Mouse (Mus musculus) right cerebral cortex, postnatal 36 days (tissue): Measurements from ENCODE around the gene Anapc16.
"Not testable (repeated sequence)": the region's sequence is repeated elsewhere in the genome, so short reads cannot be mapped to it uniquely, and the experiment has no call there.

Experiments
- DNase-seq, 2 experiments: peaks; one replicate each; pipeline ENCODE4 v3.0.0; 2022; ENCODE audit warnings: low spot score in 2 of 2, mixed read lengths in 1 of 2

Gene Anapc16

DNA sequence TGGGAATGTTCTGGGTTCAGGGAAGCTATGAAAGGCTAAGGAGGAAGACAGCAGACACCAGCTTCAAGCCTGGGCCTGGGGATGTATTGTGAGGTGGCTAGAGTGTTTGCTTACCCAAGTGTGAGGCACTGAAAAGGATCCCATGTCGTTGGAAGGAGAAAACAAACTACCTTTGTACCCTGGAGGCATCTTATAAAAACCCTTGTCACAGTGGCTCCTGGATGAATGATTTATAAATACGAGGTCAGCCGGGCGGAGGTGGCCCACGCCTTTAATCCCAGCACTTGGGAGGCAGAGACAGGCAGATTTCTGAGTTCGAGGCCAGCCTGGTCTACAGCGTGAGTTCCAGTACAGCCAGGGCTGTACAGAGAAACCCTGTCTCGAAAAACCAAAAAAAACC is 1.3 kb downstream of the Anapc16 start:
- DNase-seq, result not testable (repeated sequence)

- DNase-seq, result no peak
Observed at GRCm38 (mm10) chr10:59999057-59999456, 3.9 kb downstream of the Anapc16 start.

GRCm38 (mm10) chr10:59997591-59997990 is 5.3 kb downstream of the Anapc16 start:
- DNase-seq, result no peak

GRCm38 (mm10) chr10:59995889-59996288 is 7.0 kb downstream of the Anapc16 start:
- DNase-seq, result no peak

- DNase-seq, result not testable (repeated sequence)
Observed at GRCm38 (mm10) chr10:59993813-59994212, 9.1 kb downstream of the Anapc16 start.

DNA sequence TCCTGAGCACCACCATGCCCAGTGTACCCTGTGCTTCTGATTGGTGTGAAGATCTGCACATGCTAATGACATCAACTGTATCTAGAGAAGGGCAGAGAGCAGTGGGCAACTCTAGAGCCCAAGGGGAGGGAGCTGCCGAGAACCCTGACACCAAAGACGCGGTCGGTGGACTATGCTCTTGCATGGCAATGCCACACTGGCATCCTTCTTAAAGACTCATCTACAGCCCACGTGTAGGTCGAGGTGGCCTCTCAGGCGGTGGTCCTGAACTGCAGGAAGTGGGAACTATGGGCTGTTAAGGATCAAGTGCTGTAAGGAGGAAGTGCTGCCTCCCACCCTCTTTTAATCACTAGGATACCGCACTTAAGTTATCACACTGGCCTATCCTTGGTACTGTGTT is 10.9 kb downstream of the Anapc16 start:
- no peak for DNase-seq

DNA sequence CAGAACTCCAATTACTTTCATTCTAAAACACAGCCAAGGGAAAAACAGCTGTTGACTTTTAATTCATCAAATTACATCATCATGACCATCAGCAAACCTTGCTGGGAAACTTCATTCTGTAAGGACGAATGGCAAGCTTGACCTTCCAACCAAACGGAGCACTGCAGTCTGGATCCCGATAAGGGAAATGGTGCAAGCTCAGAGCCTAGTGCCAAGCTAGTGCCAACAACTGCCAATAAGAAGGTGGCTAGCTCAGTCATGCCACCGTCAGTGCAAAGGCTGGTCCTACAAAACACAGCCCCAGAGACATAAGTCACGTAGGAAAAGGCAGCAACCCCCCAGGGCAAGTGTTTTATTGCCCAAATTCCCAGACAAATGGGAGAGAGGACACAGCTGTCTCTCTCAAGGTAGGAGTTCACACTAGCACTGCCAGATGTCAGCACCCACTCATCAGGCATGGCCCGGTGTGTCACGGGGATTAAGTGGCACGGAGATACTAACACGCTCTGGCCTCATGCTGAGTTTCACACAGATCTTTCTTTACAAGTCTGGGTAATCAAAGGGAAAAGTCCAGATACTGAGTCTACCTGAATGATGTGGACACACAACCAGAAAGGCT is 11.6 kb downstream of the Anapc16 start:
- no peak for DNase-seq

- no peak for DNase-seq
Observed at GRCm38 (mm10) chr10:59990393-59990792, 12.5 kb downstream of the Anapc16 start.

DNA sequence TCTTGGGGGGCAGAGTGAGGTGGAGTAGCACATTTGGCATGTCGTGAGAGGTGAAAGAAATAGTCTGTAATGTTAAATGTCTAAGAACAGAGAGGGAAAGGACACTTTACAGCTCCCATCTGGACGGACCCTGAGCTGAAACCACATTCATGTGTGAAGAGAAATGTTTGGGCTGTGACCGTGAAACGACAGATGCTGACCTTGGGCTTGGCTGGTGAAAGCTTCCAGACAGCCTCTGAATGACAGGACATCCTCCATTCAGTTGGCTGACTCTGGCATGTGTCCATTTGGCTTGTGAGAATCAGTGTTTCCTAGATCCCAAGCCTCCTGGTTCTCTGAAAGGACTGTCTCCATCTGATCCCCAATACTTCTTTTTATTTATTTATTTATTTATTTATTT is 14.9 kb downstream of the Anapc16 start:
- no peak for DNase-seq

GRCm38 (mm10) chr10:59982379-59982873 is 20.5 kb downstream of the Anapc16 start:
- DNase-seq, result no peak

GRCm38 (mm10) chr10:59981792-59982191 is 21.1 kb downstream of the Anapc16 start:
- DNase-seq, result no peak

DNA sequence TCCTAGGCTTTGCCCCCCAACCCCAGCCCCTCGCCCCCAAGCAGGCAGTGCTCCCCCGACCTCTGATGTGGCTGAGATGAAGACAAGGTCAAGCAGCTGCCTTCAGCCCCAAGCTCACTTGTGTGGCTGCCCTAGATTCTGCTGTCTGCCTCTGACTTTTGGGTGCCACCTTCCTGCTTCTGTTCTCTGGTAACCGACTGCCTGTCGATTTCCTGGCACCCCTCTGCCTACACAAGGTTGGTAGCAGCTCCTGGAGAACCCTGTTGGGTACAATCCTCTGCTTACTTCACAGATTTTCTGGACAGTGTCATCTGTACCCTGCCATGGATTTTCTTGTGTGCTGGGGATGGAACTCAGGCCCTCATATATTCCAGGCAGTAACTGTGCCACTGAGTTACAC is 21.6 kb downstream of the Anapc16 start:
- DNase-seq, result no peak

GRCm38 (mm10) chr10:59980815-59981244 is 22.1 kb downstream of the Anapc16 start:
- DNase-seq, result no peak

DNA sequence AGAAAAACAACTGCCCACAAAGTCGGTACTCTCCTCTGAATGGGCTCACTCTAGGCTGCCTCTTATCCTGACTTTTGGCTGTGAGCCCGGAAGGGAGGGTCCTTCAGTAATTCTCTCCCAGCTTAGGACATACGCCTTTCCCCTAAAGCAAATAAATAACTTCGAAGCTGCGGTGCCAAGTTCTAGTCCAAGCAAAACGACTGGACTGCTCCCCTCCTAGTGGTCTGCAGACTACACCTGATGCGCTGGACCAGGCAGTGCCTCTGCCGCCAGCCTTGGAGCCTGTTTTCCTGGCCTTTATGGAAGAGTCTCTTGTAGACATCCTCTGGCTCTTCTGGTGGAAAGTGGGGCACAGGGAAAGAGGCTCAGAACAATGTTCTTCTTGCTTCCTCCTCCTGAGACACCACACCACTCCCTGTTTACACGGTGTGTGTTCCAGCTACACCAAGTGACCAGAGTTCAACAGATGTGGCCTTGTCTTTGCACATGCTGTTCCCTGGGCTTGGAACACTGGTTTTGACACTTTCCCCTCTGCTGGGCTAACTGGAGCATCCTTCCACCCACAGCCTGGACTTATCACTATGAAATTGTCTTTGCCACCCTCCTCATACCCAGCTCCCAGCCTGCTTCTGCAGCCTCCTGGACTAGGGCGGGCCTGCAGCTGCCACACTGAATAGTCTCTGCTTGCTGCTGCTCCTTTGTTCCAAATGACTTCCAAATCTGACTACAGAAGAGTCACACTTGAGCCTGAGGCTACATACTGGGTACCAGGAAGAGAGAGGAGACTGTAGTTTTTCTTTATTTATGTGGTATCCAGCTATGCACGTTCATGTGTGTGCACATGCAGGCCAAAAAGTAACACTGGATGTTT is 23.8 kb downstream of the Anapc16 start:
- DNase-seq, result no peak

GRCm38 (mm10) chr10:59978401-59978800 is 24.5 kb downstream of the Anapc16 start:
- no peak for DNase-seq

GRCm38 (mm10) chr10:59977715-59978343 is 25.1 kb downstream of the Anapc16 start:
- DNase-seq, result no peak

- no peak for DNase-seq
Observed at GRCm38 (mm10) chr10:59977141-59977540, 25.8 kb downstream of the Anapc16 start.

- DNase-seq, result no peak
Observed at GRCm38 (mm10) chr10:59974786-59975185, 28.1 kb downstream of the Anapc16 start.

DNA sequence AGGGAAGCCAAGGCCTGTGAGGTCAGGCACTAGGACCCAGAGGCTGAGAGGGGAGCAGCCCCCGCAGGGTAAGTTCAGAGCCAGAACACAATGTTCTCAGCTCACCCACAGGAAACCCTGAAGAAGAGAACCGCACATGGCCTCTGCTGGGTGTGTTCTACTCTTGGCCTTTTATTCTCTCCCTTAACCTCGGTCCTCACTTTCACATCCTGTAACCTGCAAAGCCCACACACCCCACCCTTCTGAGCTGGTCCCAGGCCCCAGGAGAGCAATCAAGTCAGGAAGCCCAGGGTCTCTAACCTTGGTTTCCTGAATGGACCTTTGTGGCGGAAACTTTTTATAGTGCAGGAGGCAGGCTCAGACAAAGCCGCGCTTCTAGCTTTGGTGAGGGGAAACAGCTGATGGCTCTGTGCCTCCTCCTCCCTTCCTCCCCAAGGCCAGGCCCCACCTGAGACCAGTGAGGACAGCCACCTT is 28.7 kb downstream of the Anapc16 start:
- peak; percentile 62 to 75 for DNase-seq

DNA sequence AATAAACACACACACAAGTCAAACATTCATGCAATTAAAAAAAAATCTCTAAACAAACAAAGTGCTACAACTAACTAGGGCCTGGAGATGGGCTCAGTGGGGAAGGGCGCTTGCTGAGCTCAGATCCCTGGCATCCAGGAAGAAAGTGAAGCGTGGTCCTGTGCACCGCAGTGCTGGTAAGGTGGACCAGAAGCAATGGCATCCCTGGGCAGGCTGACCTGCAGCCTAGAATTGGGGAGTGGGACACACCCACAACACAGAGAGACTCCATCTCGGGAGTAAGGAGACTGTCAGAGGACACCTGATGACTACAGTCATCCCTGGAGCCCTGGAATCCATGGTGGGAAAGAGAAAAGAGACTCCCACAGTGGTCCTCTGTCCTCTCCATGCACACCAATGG is 29.5 kb downstream of the Anapc16 start:
- no peak for DNase-seq

GRCm38 (mm10) chr10:59972999-59973398 is 29.9 kb downstream of the Anapc16 start:
- no peak for DNase-seq

DNA sequence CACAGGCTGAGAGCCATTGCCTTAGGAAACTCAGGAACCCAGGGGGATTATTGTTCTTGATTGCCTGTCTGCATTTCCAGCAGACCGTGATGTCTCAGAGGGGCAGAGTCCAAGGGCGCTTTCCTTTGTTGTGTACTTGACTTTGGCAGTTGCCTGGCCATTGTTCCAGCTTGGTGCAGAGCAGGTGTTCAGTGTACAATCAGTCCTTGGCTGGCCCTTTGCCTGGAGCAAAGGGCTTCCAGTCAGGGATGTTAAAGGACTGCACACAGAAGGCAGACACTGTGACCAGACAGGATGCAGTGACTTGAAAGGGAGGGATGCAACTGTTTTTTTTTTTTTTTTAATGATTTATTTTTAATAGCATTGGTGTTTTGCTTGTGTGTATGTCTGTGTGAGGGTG is 30.4 kb downstream of the Anapc16 start:
- no peak for DNase-seq
